Mouse (Mus musculus) CD4-positive, CD25-positive, alpha-beta regulatory T cell, adult 2 months (primary cell): ENCODE measurements around the gene Isyna1.

Experiments used
- DNase-seq: peaks from one replicate; pipeline ENCODE4 v3.0.0-alpha.2; 2012; ENCODE audit warnings: low read depth, low spot score

Gene Isyna1

DNA sequence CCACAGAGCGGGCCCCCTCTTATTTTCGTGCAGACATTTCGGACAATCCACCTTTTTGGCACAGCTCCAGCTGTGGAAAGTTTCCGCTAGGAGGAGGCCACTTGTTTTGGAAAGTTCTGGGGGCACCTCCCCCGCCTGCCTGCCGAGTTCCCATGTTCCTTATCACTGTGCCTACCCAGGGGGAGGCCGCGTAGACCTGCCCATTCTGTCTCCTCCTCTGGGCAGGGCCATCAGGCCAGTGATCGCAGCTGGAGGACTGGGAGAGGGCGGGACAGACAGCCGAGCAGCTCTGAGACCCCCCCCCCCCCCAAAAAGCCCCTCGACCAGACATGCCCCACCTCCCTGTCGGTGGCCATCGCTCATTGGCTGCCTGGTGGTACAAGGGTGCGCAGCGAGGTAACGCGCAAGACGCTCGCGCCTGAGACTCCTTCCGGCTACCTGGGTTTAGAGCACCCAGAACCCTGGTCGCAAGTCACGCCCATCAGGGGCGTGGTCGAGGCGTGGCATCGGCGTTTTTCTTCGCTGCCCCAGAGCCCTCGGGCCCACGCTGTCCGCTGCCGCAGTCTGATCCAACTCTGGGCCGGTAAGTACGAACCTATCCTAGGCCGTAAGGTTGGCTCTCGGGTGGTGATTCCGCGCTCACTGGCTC is at the start of gene Isyna1:
TSS of gene Isyna1 (plus strand) at position 413 of the 649 bp plus-strand sequence.
- DNase-seq: peak; percentile 93

- DNase-seq: no peak
Observed at GRCm38 (mm10) chr8:70546412-70546811, 47.8 kb upstream of the Isyna1 start.

DNA sequence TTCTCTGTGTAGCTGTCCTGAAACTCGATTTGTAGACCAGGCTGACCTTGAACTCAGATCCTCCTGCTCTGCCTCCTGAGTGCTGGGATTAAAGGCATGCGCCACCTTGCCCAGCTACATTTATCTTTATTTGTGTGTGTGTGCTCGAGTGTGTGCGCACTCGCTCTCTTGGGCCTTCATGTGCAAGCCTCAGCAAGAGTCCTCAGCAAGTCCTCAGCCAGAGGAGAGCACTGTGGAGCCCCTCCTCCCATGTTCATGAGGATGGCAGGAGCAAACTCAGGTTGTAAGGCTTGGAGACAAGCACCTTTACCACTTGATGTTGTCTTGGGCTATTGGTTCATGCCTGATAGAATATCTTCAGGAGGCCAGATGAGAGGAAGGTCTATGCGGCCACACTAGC is 46.4 kb upstream of the Isyna1 start:
- DNase-seq: no peak

DNA sequence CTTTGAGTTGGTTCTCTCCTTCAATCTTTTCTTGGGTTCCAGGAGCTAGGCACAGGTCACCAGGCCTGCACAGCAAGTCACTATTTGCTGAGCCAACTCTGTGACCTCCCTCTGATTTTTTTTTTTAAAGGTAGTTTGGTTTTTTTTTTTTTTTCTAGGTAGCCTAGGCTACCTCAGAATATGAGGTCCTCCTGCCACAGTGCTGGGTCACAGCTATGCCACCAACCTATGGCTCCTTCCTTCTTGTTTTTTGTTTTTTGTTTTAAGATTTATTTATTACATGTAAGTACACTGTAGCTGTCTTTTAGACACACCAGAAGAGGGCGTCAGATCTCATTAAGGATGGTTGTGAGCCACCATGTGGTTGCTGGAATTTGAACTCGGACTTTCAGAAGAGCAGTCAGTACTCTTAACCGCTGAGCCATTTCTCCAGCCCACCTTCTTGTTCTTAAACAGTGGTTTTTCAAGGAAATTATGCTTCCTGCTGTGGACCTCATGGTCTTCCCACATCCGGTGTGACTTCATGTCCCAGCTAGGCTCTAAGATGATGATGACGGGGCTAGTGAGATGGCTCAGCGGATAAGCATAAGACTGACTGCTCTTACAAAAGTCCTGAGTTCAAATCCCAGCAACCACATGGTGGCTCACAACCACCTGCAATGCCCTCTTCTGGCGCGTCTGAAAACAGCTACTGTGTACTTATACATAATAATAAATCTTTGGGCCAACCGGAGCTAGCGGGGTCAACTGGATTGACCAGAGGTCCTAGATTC is 44.6 kb upstream of the Isyna1 start:
- DNase-seq: peak; percentile 70

DNA sequence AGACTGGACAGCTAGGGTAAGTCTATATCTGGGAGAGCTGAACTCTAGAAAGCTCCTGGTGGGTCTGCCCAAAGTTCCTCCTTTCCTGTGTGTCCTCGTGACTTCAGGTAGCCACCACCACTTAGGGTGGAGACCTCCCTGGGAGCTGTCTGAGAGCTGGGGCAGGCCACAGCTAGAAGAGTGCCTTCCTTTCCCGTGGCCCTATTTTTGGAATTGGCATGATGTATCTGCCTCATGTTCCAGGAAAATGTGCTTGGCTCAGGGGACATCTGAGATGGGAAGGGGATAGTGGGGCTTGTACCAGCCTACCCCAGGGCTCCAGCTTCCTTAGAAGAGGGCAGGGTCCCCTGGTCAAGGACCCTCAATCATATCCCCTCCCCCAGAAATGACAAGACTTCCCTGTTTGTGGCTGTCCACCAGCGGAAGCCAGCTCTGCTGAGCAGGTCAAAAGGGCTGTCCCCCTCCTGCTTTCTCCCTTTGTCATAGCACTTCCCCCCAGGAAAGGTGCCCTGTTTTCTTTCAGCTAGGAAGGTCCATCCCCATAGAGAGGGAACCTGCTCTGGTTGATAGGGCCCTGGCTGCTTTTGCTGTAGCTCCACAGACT is 42.5 kb upstream of the Isyna1 start:
- no peak for DNase-seq

- no peak for DNase-seq
Observed at GRCm38 (mm10) chr8:70552836-70553235, 41.3 kb upstream of the Isyna1 start.

- no peak for DNase-seq
Observed at GRCm38 (mm10) chr8:70553740-70554139, 40.4 kb upstream of the Isyna1 start.

DNA sequence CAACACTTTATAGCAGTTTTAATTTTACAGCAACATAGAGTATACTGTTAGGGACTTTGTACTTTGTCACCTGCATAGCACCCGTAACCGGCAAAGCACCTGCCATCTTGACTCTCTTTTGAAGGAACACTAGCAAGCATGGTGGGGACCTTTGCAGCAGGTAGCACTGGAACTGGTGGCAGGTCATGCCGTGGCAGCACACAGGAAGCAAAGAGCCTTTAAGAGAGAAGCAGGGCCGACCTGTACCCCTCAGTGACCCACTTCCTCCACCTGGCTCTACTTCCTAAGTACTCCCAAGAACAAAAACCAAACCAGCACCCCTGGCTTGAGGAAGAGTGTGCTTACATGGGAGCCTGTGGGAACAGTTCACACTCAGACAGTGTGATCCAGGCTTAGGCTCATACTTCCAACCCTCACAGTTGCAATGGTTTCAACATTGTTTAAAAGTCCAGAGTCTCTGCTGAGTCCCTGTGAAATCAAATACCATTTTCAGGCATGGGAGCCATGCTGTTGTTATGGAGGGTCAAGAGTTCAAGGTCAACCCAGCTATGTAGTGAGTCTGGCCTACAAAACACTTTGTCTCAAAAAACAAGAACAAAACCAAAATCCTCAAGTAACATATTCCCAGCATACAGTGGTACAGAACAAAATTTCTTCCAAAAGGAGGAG is 39.0 kb upstream of the Isyna1 start:
- no peak for DNase-seq

GRCm38 (mm10) chr8:70558334-70558733 is 35.8 kb upstream of the Isyna1 start:
- peak; percentile 69 for DNase-seq

GRCm38 (mm10) chr8:70558983-70559382 is 35.2 kb upstream of the Isyna1 start:
- peak; percentile 66 for DNase-seq

GRCm38 (mm10) chr8:70560096-70560495 is 34.1 kb upstream of the Isyna1 start:
- peak; percentile 30 for DNase-seq

- no peak for DNase-seq
Observed at GRCm38 (mm10) chr8:70560564-70560963, 33.6 kb upstream of the Isyna1 start.

- no peak for DNase-seq
Observed at GRCm38 (mm10) chr8:70561357-70561756, 32.8 kb upstream of the Isyna1 start.

- no peak for DNase-seq
Observed at GRCm38 (mm10) chr8:70561809-70562535, 32.2 kb upstream of the Isyna1 start.

DNA sequence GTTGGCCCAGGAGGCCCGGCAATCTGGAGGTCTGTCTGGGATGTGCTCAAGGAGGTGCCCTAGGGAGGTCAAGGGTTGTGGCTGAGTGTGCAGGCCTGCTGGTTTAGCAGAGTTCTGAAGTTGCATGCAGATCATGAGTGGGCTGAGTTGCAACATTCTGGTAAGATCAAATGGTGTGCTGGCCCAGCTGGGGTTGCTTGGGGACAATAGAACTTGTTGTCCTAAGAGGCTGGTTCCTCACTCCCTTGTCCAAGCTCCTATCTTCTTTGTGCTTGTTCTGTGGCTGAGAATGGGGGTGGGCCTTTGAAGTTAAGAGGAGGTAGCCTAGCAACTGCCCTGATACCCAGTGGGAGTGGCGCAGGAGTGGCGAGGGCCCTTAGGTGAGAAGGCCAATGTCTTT is 31.4 kb upstream of the Isyna1 start:
- DNase-seq: no peak

- no peak for DNase-seq
Observed at GRCm38 (mm10) chr8:70563763-70564387, 30.3 kb upstream of the Isyna1 start.

- no peak for DNase-seq
Observed at GRCm38 (mm10) chr8:70564696-70565235, 29.4 kb upstream of the Isyna1 start.

- no peak for DNase-seq
Observed at GRCm38 (mm10) chr8:70565561-70565960, 28.6 kb upstream of the Isyna1 start.

- no peak for DNase-seq
Observed at GRCm38 (mm10) chr8:70570360-70570759, 23.8 kb upstream of the Isyna1 start.

GRCm38 (mm10) chr8:70570990-70571389 is 23.2 kb upstream of the Isyna1 start:
- no peak for DNase-seq

DNA sequence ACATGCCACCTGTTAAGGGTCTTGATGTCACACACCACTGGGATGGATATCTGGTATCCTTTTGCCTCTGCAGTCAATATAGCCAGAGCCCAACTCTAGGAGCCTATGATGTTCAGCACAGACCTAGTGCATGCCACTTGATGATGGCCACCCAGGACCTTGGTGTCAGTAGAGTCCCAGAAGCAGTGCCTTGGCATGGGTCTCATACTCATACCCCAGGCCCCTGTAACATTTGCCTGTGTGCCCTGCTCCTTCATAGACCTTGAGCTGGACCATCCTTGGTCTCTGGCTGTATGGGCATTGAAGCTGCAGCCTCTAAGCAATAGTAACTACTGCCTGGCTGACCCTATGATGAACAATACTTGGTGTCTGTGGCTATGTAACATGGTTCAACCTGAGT is 19.9 kb upstream of the Isyna1 start:
- no peak for DNase-seq
